Mouse (Mus musculus) left cerebral cortex, adult 9 months (tissue): Measurements from ENCODE around the gene Atxn2.

ENCODE experiments used
- DNase-seq, 2 experiments: peaks; one replicate each; pipeline ENCODE4 v3.0.0; 2022; ENCODE audit warnings: low spot score in 2 of 2

Gene Atxn2

DNA sequence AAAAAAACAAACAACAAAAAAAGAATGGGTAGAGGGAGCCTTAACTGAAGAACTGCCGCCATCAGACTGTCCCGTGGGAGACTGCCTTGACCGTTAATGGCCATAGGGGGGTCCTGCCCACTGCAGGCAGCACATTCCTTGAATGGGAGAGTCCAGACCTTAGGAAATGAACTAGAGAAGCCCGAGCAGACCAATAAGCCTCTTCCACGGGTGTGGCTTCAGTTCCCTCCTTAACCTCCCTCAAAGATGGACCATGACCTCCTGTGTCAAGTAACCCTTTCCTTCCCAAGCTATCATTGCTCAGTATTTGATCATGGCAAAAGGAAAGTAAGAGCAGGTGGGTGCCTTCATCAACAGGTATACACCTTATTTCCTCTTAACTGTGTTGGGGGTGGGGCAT, 150.8 kb downstream of the Atxn2 start:
- DNase-seq = no peak

DNA sequence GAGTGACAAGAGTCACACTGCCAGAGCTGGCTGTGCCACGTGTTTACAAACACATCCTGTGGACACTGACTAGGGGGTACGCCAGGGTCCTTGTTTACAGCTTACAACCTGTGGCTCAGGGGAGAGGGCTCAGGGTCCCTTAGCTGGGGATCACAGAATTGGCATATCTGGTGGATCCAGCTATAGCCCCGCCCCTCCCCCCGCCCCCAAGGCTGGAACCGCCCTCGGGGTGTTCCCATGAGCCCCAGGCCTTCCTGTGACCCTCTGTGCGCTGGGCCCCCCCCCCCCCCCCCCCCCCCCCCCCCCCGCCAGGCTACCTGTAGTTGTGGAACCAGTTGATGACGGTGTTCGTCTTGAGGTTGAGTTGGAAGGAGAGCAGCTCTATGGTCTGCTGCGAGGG, 153.2 kb downstream of the Atxn2 start:
- no peak for DNase-seq
